Mouse (Mus musculus) megakaryocyte, adult 5-6 weeks (primary cell): Measurements from ENCODE around the gene Srp14. TPM values are rescaled to one million over a fixed set of nuclear protein-coding genes. Genes with fewer than 3 reads are reported as not detected.

ENCODE experiments used
- ATAC-seq: 2 replicates; pipeline ENCODE4 v1.8.0; 2016; ENCODE audit warnings: mild to moderate bottlenecking, inconsistent platforms; ENCODE audit not compliant: poor library complexity, severe bottlenecking
- total RNA-seq, 2 experiments: library from RNA; stranded (forward) in 1 of 2; stranded (reverse) in 1 of 2; fragments of 153-499, 151-499 nt in 1 of 2; fragments of 221-1000, 200-1000 nt in 1 of 2; gene quantifications; 2 replicates each; pipeline versions ENCODE4 v1.2.3 to v1.2.4; 2015 to 2017

The Srp14 gene
- total RNA-seq, 2 experiments from 2014 or later = 173 to 193 TPM

DNA sequence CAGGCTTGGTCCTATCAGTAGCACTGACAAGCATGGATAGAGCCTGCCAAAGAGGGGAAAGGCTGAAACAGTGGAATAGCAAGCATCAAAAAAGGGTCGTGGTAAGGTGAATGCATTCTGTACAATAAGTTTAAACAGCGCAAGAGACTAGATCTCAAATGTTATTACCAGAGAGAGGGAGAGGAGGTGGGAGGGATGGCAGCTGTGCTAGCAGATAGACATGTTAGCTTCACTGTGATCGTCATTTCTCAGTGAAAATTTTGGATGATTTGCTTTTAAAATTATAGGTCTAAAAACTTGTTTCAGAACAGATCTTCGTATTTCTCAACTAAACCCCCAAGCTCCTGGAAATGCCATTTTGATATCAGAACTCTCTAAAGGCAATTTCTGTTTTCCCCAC lies 36.8 kb downstream of the Srp14 start:
- no peak for ATAC-seq

DNA sequence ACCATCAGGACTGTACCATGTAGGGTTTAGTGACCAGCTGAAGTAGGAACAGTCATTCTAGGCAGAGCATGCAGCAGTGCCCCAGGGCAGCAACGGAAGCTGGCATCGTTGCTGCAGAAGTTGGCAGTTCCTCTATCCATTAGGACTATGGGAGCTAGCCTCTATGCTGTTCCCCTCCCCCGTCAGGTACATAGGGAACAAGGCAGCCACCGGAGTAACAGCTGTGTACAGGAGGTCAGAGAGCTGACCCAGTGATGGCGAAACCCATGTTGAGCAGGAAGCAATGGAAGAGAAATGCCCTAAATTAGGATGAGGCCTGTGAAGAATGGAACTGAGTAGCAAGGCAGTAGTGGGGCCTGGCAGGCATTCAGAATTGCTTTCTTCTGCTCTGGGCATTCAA lies 37.3 kb downstream of the Srp14 start:
- no peak for ATAC-seq

DNA sequence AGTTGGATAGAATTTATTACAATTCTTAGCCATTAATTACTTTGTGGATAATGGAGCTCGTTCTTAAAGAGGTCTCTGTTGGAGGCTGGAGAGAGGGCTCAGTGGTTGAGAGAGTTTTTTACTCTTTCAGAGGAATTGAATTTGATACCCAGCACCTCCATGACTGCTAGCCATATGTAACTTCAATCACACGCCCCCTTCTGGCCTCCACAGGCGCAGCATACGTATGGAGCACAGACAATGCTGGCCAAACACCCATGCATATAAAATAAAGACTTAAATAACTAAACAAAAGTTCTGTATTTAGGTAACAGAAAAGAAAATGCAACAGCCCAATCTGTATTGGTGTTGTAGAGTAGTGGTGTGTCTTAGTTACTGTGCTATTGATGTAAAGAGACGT lies 47.9 kb downstream of the Srp14 start:
- no peak for ATAC-seq

DNA sequence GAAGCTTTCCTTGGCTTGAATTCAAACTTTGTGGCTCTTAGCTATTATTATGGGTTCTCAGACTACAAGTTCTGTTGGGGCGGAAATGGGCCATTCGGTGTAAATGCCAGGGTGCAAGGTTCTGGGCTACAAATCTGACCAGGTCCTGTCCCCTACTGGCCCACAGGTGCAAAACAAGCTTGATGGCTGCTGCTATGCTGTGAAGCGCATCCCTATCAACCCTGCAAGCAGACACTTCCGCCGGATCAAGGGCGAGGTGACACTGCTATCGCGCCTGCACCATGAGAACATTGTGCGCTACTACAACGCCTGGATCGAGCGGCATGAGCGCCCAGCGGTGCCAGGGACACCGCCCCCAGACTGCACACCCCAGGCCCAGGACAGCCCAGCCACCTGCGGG lies 48.9 kb downstream of the Srp14 start:
- ATAC-seq = no peak

DNA sequence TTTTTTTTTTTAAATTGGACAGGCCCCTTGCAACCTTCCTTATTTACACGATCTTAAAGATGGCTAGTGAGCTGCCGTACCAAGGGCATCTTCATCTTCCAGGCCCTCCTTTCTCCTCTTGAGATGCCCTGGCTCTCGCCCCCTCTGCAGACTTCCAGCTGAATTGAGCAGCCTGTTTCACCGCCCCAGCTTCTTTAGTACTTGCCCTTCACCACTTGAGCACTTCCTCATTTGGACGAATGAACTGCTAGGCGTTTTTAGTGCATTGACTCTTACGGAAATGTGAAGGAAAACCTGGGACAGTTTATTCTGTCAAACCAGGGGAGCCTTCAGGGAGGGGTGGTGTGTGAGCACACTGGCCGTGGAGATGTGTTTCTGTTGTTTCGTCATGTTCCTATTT lies 50.2 kb downstream of the Srp14 start:
- ATAC-seq = no peak

DNA sequence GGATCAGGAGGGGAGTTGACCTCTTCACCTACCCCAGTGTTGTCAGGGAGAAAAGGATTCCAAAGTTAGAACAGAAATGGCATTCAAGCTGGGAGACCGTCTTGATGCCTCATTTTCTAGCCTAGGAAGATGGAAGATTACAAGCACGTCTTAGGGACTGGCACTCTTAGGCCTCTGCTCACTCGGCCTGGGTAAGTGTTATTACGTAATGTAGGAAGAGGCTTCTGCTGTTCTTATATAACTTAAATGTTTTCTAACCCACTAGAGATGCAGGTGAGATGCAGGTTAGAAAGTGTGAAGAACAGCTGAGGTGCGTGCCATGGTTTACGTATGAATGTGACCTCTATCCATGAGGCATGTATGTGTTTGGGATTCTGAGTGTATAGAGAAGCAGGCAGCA lies 51.2 kb downstream of the Srp14 start:
- ATAC-seq = no peak

Other genes with a start within 250 kb of the Srp14 start
- not detected in 2 replicates for gene Fsip1, start 222.7 kb downstream of the Srp14 start, total RNA-seq (2015)
- gene Fsip1, start 222.7 kb downstream of the Srp14 start, total RNA-seq (2017) = 0.07 TPM in 1 of 2 replicates, not detected in the other
- not detected in 2 replicates for gene Gpr176, start 106.3 kb downstream of the Srp14 start, total RNA-seq (2015)
- not detected in 2 replicates for gene Gpr176, start 106.3 kb downstream of the Srp14 start, total RNA-seq (2017)
- gene Eif2ak4, start 91.1 kb downstream of the Srp14 start, total RNA-seq (2015) = 5.8 and 7.1 TPM in 2 replicates
- 5.7 and 7.5 TPM in 2 replicates for gene Eif2ak4, start 91.1 kb downstream of the Srp14 start, total RNA-seq (2017)
- gene Bmf, start 70.0 kb upstream of the Srp14 start, total RNA-seq (2015) = 8.8 and 12.4 TPM in 2 replicates
- gene Bmf, start 70.0 kb upstream of the Srp14 start, total RNA-seq (2017) = 9.7 and 11.5 TPM in 2 replicates
- gene Bub1b, start 118.5 kb upstream of the Srp14 start, total RNA-seq (2015) = 48.8 and 63.4 TPM in 2 replicates
- 139 TPM in 2 replicates for gene Bub1b, start 118.5 kb upstream of the Srp14 start, total RNA-seq (2017)
- not detected in 2 replicates for gene Pak6, start 183.6 kb upstream of the Srp14 start, total RNA-seq (2015)
- not detected in 2 replicates for gene Pak6, start 183.6 kb upstream of the Srp14 start, total RNA-seq (2017)
- 0.07 and 0.11 TPM in 2 replicates for gene Ankrd63, start 224.3 kb upstream of the Srp14 start, total RNA-seq (2015)
- 0.07 and 0.12 TPM in 2 replicates for gene Ankrd63, start 224.3 kb upstream of the Srp14 start, total RNA-seq (2017)
- 48.2 and 48.4 TPM in 2 replicates for gene Plcb2, start 248.7 kb upstream of the Srp14 start, total RNA-seq (2015)
- gene Plcb2, start 248.7 kb upstream of the Srp14 start, total RNA-seq (2017) = 38.1 and 46.9 TPM in 2 replicates